9 mouse cellular contexts compared by ENCODE assay signal in the genomic region with DNA sequence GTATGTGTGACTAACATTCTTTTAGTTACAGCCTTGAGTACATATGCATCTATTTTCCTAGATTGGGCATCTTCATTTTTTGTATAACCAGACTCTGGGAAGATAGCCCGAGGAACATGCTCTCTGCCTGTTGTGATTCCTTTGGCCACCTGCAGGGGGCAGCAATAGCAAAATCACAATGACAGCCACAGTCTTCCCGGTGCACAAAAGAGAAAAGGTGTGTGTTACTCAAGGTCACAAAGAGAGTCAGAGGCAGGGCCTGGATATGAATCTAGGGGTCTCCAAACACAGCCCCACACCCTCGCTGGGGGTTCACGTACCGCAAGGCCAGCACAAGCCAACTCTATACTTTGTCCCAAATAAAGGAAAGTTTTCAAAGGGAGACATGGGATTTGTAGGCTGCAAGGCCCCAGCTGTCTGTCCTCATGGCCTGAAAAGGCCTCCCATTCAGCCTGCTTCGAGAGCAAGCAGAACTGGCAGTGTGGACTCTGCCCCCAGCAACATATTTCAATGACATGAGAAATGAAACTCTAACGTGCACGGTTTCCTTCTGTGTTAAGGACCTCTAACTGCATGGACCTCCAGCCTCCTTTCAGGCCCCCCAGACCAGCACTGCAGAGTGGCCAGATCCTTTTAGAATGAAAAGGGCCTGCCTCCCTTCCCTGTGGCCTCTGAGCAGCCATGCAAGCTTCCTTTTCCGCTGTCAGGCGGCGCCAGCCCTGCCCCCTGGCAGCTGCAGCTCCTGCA. TPM values are rescaled to one million over a fixed set of nuclear protein-coding genes. Genes with fewer than 3 reads are reported as not detected.
A peak's percentile ranks its signal among the peaks of the same experiment; 100 is the strongest.
DNase-seq lines count a peak whose midpoint lies in the region; ATAC-seq and TF ChIP-seq lines count a peak whose summit lies in the region.
"Had no signal": no experiment of that assay in that cellular context is flagged by ENCODE, and none has a peak within 500 bp of the region (broad histone marks: within the 10 kb centered on the region; RNA-seq: fewer than 3 reads in every experiment).

No protein-coding gene starts in this region.

- peak overlapping the region; percentile 56 for H3K4me2 ChIP-seq in intestine, postnatal 0 days (replicated peaks; ENCODE audit: low read depth)
- H3K4me2 ChIP-seq in liver, embryonic 14.5 days (ENCODE audit: low read depth): no peak overlapping the region
- H3K4me2 ChIP-seq in neural tube, embryonic 13.5 days: no peak overlapping the region

- H3K27me3 ChIP-seq in intestine, postnatal 0 days (replicated peaks; ENCODE audit: control insufficient read depth, insufficient read depth, low read length): no peaks in the 10 kb centered on the region
- H3K27me3 ChIP-seq in liver, embryonic 14.5 days (ENCODE audit: control insufficient read depth, insufficient read depth, low read length): no peaks in the 10 kb centered on the region
- no peaks in the 10 kb centered on the region for H3K27me3 ChIP-seq in neural tube, embryonic 13.5 days

- H3K36me3 ChIP-seq in intestine, postnatal 0 days (ENCODE audit: control insufficient read depth, insufficient read depth): no peaks in the 10 kb centered on the region
- H3K36me3 ChIP-seq in liver, embryonic 14.5 days (replicated peaks; ENCODE audit: control insufficient read depth, insufficient read depth, low read depth): no peaks in the 10 kb centered on the region
- no peaks in the 10 kb centered on the region for H3K36me3 ChIP-seq in neural tube, embryonic 13.5 days

- no peak for TF ChIP-seq EP300 in liver, embryonic 14.5 days (IDR thresholded peaks at IDR 0.05; ENCODE audit: low read depth)

- DNase-seq in right cerebral cortex, adult 18-20 months: peak; percentile 40
- no peak for DNase-seq in right cerebral cortex, postnatal 36 days (ENCODE audit: low spot score in 2 of 2)
- peak; percentile 50 for DNase-seq in cerebellum, adult 9-10 months
- DNase-seq in liver, embryonic 14.5 days (ENCODE audit: low read depth in 3 of 3, low spot score in 3 of 3): no peak
- peak; percentile 76 for DNase-seq in thymus, adult 18-20 months

- no peaks in the 10 kb centered on the region; the same call in 1 of the 2 replicates for H3K4me1 ChIP-seq in intestine, postnatal 0 days (replicated peaks; ENCODE audit: control insufficient read depth, insufficient read depth, low read length)
- H3K4me1 ChIP-seq in liver, embryonic 14.5 days (replicated peaks; ENCODE audit: control insufficient read depth in 2 of 2, insufficient read depth in 2 of 2, low read length in 1 of 2): no peaks in the 10 kb centered on the region
- H3K4me1 ChIP-seq in neural tube, embryonic 13.5 days (replicated peaks): peaks cover 40% of the 10 kb centered on the region

- no peak overlapping the region for H3K9ac ChIP-seq in intestine, postnatal 0 days (ENCODE audit: low read depth, low read length)
- no peak overlapping the region for H3K9ac ChIP-seq in liver, embryonic 14.5 days (replicated peaks)
- H3K9ac ChIP-seq in neural tube, embryonic 13.5 days: 0 out of 2 replicates have a peak overlapping the region, but pooled peaks have one; percentile 17

- peak overlapping the region; percentile 76 for H3K27ac ChIP-seq in intestine, postnatal 0 days (ENCODE audit: low read depth, low read length)
- no peak overlapping the region for H3K27ac ChIP-seq in liver, embryonic 14.5 days
- no peak overlapping the region for H3K27ac ChIP-seq in neural tube, embryonic 13.5 days (replicated peaks)

- peak; percentile 89 for TF ChIP-seq CTCF in intestine, postnatal 0 days (IDR thresholded peaks at IDR 0.05; ENCODE audit: low read depth)
- TF ChIP-seq CTCF in liver, embryonic 14.5 days (IDR thresholded peaks at IDR 0.05; ENCODE audit: low read depth): peak; percentile 88

- no peak overlapping the region for H3K4me3 ChIP-seq in intestine, postnatal 0 days (ENCODE audit: low read depth, low read length)
- H3K4me3 ChIP-seq in liver, embryonic 14.5 days (ENCODE audit: insufficient read depth in 1 of 2, low read depth in 2 of 2, low read length in 2 of 2): no peak overlapping the region
- H3K4me3 ChIP-seq in neural tube, embryonic 13.5 days: no peak overlapping the region
- H3K4me3 ChIP-seq: megakaryocyte, embryonic 14.5 days had no signal

- H3K9me3 ChIP-seq in intestine, postnatal 0 days (ENCODE audit: control insufficient read depth): no peaks in the 10 kb centered on the region
- no peaks in the 10 kb centered on the region for H3K9me3 ChIP-seq in liver, embryonic 14.5 days (ENCODE audit: control insufficient read depth, low read length)
- H3K9me3 ChIP-seq in neural tube, embryonic 13.5 days: no peaks in the 10 kb centered on the region
- H3K9me3 ChIP-seq: megakaryocyte, embryonic 14.5 days had no signal

- WGBS in intestine, postnatal 0 days: 23% methylated on average over 11 of the region's 11 CpGs
- 29% methylated on average over 11 of the region's 11 CpGs for WGBS in liver, embryonic 14.5 days (ENCODE audit: insufficient replicate concordance)
- WGBS in neural tube, embryonic 13.5 days: 26% methylated on average over 11 of the region's 11 CpGs

- peak; percentile 75 for ATAC-seq in frontal cortex, adult (ENCODE audit: low TSS enrichment)
- ATAC-seq in intestine, postnatal 0 days: peak; percentile 84
- ATAC-seq in liver, embryonic 14.5 days (ENCODE audit: insufficient read depth): no peak
- 0 out of 2 replicates have a peak, but pooled peaks have one; percentile 30 for ATAC-seq in neural tube, embryonic 13.5 days (ENCODE audit: low read depth)

RNA-seq across cellular contexts. Expression of a gene that starts 15.5 kb away (rescaled TPM):
- 1.3 and 1.8 TPM in 2 replicates for polyA plus RNA-seq in intestine, postnatal 0 days (2015; fragmentation: Nextera tagmentation; extraction: Ambion mirVana)
- 0.53 and 0.61 TPM in 2 replicates for polyA plus RNA-seq in liver, embryonic 14.5 days (2012; rRNA removed)
- 0.23 and 0.29 TPM in 2 replicates for polyA plus RNA-seq in liver, embryonic 14.5 days (2014; fragmentation: Nextera tagmentation; extraction: Ambion mirVana)
- polyA plus RNA-seq in neural tube, embryonic 13.5 days (2015; fragmentation: Nextera tagmentation; extraction: Ambion mirVana): 4.2 and 5.6 TPM in 2 replicates

Comparison
In these comparisons a context has a peak if more than half of its experiments do, and no peak if none do; other contexts are left out.
1. DNase-seq: peak in right cerebral cortex, adult 18-20 months (single experiment), cerebellum, adult 9-10 months (single experiment) and thymus, adult 18-20 months (2 of 2); none in right cerebral cortex, postnatal 36 days (0 of 2) and liver, embryonic 14.5 days (0 of 3).